Mouse (Mus musculus): ENCODE results near the gene Sytl3.
"Not testable (repeated sequence)": the region's sequence is repeated elsewhere in the genome, so short reads cannot be mapped to it uniquely, and the experiment has no call there.

DNA sequence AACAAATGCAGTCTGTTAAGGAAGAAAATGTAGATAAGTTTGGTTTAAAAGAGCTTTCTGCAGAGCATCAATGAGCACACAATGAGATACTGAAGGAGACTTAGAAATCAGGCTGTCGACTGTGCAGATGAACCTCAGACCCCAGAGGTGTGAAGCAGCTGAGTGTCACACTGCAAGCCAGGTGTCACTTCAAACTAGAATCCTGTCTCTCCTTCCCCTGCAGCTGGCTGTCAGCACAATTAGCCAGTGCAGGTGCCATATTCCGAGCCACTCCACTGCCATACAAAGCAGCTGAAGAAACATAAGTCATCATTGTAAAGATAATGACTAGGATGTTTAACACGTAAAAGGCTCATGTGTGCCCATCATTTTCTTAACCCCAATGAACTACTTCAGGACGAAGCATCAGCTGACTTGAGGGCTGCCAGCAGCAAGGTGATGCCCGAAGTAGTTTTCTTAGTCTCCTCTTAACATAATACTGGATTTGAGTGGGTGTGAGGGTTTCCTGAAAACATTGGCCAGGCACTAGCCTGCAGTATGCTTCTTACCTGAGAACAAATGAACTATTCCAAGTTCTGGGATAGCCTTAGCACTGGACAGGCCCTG lies 5.4 kb upstream of the Sytl3 start:
- TF ChIP-seq CTCF (conservative IDR thresholded peaks at IDR 0.05; ENCODE audit: insufficient read depth, insufficient read length, low read depth, low read length); POLR2A (IDR thresholded peaks at IDR 0.05; ENCODE audit: low read depth, low read length): not testable (repeated sequence)

Data from kidney, adult 2 months (tissue).